Mouse (Mus musculus) embryonic fibroblast, embryonic 13.5 days (primary cell): ENCODE data around the gene Gm17509.

Source experiments
- CTCF ChIP-seq: IDR thresholded peaks from 2 replicates; pipeline ENCODE4 v1.5.1; 2011; ENCODE audit warnings: mild to moderate bottlenecking, control low read depth, low read length, moderate library complexity, borderline replicate concordance; ENCODE audit not compliant: insufficient read depth
- POLR2A ChIP-seq: IDR thresholded peaks from 2 replicates; pipeline ENCODE4 v1.6.1; 2011; ENCODE audit warnings: low read depth, mild to moderate bottlenecking, control low read depth, low read length, moderate library complexity

DNA sequence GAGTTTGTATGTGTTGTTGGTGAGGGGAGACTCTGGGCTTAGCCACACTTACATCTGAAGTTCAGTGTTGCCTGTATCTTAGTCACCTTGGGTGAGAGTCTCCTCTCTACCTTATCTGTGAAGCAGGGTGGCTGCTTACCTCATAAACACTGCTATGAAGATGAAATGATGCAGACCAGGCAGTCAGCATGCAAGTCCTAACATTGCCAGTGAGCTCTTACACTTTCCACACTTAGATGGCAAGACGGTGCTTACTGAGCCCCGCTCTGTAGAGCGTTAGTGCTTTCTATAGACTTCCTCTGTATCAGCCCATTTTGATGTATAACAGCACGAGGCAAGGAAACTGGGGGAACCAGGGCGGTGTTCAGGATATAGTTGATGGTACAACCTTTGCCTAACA lies 21.7 kb upstream of the Gm17509 start:
- no peak for TF ChIP-seq CTCF
- TF ChIP-seq POLR2A = no peak
